Mouse (Mus musculus) cerebellum, adult 9-11 months (tissue): ENCODE results near the gene Aldh2.

ENCODE experiments used
- DNase-seq: peaks from one replicate; pipeline ENCODE4 v3.0.0; 2022

Gene Aldh2

GRCm38 (mm10) chr5:121594714-121595313 is 1.2 kb upstream of the Aldh2 start:
- DNase-seq: no peak

GRCm38 (mm10) chr5:121592816-121593407 is 712 bp downstream of the Aldh2 start:
- no peak for DNase-seq

- DNase-seq: no peak
These were observed 1.4 kb downstream of the Aldh2 start for GRCm38 (mm10) chr5:121592064-121592815.

- no peak for DNase-seq
These were observed 2.1 kb downstream of the Aldh2 start for GRCm38 (mm10) chr5:121591417-121592063.

- DNase-seq: no peak
These were observed 3.7 kb downstream of the Aldh2 start for GRCm38 (mm10) chr5:121589928-121590327.

- DNase-seq: no peak
These were observed 7.1 kb downstream of the Aldh2 start for GRCm38 (mm10) chr5:121586400-121587039.

- no peak for DNase-seq
These were observed 7.9 kb downstream of the Aldh2 start for GRCm38 (mm10) chr5:121585699-121586098.

GRCm38 (mm10) chr5:121585005-121585404 is 8.6 kb downstream of the Aldh2 start:
- no peak for DNase-seq

- DNase-seq: peak; percentile 78
These were observed 9.7 kb downstream of the Aldh2 start for GRCm38 (mm10) chr5:121583765-121584501.

- DNase-seq: no peak
These were observed 11.7 kb downstream of the Aldh2 start for GRCm38 (mm10) chr5:121581945-121582344.

- DNase-seq: no peak
These were observed 16.6 kb downstream of the Aldh2 start for GRCm38 (mm10) chr5:121576927-121577488.

- DNase-seq: no peak
These were observed 17.8 kb downstream of the Aldh2 start for GRCm38 (mm10) chr5:121575867-121576266.

- DNase-seq: no peak
These were observed 19.5 kb downstream of the Aldh2 start for GRCm38 (mm10) chr5:121574145-121574544.

- DNase-seq: no peak
These were observed 22.8 kb downstream of the Aldh2 start for GRCm38 (mm10) chr5:121570787-121571186.

- no peak for DNase-seq
These were observed 23.7 kb downstream of the Aldh2 start for GRCm38 (mm10) chr5:121569881-121570420.

- no peak for DNase-seq
These were observed 27.5 kb downstream of the Aldh2 start for GRCm38 (mm10) chr5:121566035-121566681.

GRCm38 (mm10) chr5:121564468-121564895 is 29.1 kb downstream of the Aldh2 start:
- DNase-seq: peak; percentile 59

GRCm38 (mm10) chr5:121562436-121562835 is 31.2 kb downstream of the Aldh2 start:
- DNase-seq: no peak

- DNase-seq: no peak
These were observed 44.4 kb downstream of the Aldh2 start for GRCm38 (mm10) chr5:121549196-121549595.

GRCm38 (mm10) chr5:121547084-121547483 is 46.5 kb downstream of the Aldh2 start:
- DNase-seq: peak; percentile 13

GRCm38 (mm10) chr5:121546530-121546895 is 47.1 kb downstream of the Aldh2 start:
- peak; percentile 49 for DNase-seq
